Mouse (Mus musculus): ENCODE measurements around the gene Sft2d1. TPM values are rescaled to one million over a fixed set of nuclear protein-coding genes. Genes with fewer than 3 reads are reported as not detected.

Gene Sft2d1
- total RNA-seq, 1 experiment from 2014 or later: 56.3 TPM

Other genes starting within 250 kb of the Sft2d1 start
- not detected in 2 replicates for gene Gm49673, start 163.3 kb upstream of the Sft2d1 start, total RNA-seq (2017)
- gene Rnaset2a, start 163.0 kb upstream of the Sft2d1 start, total RNA-seq (2017): 23.8 and 54.8 TPM in 2 replicates
- 57.5 and 64.7 TPM in 2 replicates for gene Fgfr1op, start 145.6 kb upstream of the Sft2d1 start, total RNA-seq (2017)
- not detected in 2 replicates for gene Ccr6, start 75.1 kb upstream of the Sft2d1 start, total RNA-seq (2017)
- 72.7 and 73.1 TPM in 2 replicates for gene Mpc1, start 28.2 kb upstream of the Sft2d1 start, total RNA-seq (2017)
- gene Prr18, start 26.4 kb downstream of the Sft2d1 start, total RNA-seq (2017): not detected in 2 replicates
- not detected in 2 replicates for gene T2, start 44.9 kb downstream of the Sft2d1 start, total RNA-seq (2017)
- not detected in 2 replicates for gene T, start 123.3 kb downstream of the Sft2d1 start, total RNA-seq (2017)
- gene Pde10a, start 214.3 kb downstream of the Sft2d1 start, total RNA-seq (2017): 0.84 and 0.94 TPM in 2 replicates